Mouse (Mus musculus) 3134 (cell line): Measurements from ENCODE around the gene Sgta.
A peak's percentile ranks its signal among the peaks of the same experiment; 100 is the strongest.

Source experiments
- DNase-seq: peaks from one replicate; pipeline ENCODE4 v3.0.0-alpha.2; 2011; ENCODE audit warnings: low spot score; ENCODE audit not compliant: insufficient read length; ENCODE audit errors: extremely low read depth

The Sgta gene

GRCm38 (mm10) chr10:81021547-81022110, 38.4 kb downstream of the Sgta start:
- no peak for DNase-seq

- peak; percentile 61 for DNase-seq
Observed at GRCm38 (mm10) chr10:81020207-81020606, 39.8 kb downstream of the Sgta start.

DNA sequence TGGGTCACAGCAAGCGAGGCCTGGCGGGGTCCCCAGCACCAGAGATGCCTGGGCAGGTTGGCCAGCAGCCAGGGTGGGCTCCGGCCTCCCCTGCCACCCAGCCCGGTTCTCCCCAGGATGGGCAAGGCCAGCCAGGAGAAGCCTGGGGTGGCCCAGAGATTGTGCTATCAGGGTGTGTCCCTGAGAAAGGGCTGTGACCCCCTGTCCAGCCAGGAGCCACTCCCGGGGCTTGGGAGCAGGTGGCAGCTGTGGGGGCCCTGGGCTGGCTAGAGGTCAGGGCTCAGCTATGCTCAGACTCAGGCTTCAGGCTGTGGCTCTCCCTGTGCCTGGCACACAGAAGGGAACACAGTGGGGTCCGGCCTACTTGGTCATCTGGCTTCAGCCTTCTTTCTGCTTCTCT, 40.3 kb downstream of the Sgta start:
- DNase-seq: no peak

- no peak for DNase-seq
Observed at GRCm38 (mm10) chr10:81018326-81018725, 41.7 kb downstream of the Sgta start.

- DNase-seq: peak; percentile 70
Observed at GRCm38 (mm10) chr10:81016645-81017044, 43.3 kb downstream of the Sgta start.

- no peak for DNase-seq
Observed at GRCm38 (mm10) chr10:81015666-81016065, 44.3 kb downstream of the Sgta start.

GRCm38 (mm10) chr10:81014393-81015384, 45.3 kb downstream of the Sgta start, which contains the start of gene Gng7:
Gng7 (minus strand) TSS chr10:81014945.
- DNase-seq: peak; percentile 60

GRCm38 (mm10) chr10:81010851-81011250, 49.1 kb downstream of the Sgta start:
- no peak for DNase-seq

DNA sequence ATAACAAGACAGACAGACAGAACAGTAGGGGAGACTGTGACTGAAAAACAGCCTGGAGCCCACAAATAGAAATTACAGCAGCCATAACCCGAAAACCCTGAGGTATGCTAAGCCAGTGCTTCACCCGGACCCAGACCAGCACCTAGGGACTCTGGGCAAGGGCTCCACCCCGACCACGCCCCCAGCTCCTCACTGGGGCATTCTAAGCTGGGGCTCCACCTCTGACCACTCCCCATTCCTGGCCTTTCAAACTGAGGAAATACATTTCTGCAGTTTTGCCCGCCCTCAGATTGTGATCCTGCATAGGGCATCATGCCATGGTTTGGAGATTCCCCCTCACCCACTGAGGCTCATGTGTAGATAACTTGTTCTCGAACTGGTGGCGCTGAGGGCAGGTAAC, 52.7 kb downstream of the Sgta start:
- no peak for DNase-seq

- no peak for DNase-seq
Observed at GRCm38 (mm10) chr10:81006005-81006677, 53.8 kb downstream of the Sgta start.

DNA sequence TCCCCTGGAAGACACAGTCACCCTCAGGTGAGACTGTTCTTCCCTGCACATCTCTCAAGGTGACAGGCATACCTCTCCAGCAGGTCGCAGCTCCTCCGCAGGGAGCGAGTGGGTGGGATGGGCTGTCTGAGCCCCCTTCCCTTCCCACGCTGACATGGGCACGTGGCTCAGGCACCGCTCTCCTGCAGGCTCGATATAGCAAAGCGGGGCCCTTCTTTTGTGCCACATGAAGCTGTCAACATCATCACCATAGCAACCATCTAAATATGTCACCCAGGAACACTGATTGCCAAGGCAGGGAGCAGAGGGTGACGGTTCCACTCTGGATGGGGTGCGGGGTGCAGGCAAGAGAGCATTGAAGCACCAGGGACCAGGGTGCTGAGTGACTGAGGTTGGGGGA, 58.8 kb downstream of the Sgta start:
- no peak for DNase-seq

DNA sequence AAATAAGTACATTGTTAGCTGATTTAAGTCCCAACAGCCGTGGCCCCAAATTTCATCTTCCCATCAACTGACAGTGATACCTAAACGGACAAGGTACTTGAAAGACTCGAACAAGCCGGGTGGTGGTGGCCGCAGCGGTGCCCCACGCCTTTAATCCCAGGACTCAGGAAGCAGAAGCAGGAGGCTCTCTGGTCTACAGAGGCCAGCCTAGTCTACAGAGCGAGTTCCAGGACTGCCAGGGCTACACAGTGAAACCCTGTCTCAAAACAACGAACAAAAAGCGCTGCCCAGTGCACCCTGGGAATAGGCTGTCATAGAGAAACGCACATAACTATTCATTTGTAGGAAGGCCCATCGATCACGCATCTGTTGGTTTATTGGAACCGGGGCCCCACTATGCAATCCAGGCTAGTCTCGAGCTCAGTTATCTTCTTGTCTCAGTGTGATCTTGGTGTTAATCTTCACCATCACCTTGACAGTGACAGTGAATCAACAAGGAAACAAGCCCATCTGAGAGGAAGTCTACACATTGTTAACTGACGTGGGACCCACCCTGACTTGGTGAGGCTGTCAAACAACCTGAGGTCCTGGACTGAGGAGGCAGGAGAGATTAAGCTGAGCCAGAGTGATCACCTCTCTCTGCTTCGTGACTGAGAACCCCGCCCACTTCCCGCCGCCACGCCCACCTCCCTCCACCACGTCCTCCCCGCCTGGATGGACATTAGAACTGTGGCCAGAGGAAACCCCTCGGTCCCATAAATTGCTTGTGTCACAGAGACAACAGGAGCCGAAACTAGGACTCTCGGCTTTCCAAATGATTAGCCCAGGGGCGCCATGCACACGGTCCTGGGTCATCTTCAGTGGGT, 59.6 kb downstream of the Sgta start:
- no peak for DNase-seq

- peak; percentile 88 for DNase-seq
Observed at GRCm38 (mm10) chr10:80999362-81000196, 60.4 kb downstream of the Sgta start.

- DNase-seq: peak; percentile 62
Observed at GRCm38 (mm10) chr10:80998778-80999177, 61.2 kb downstream of the Sgta start.

GRCm38 (mm10) chr10:80998021-80998420, 62.0 kb downstream of the Sgta start:
- no peak for DNase-seq

GRCm38 (mm10) chr10:80997332-80997731, 62.6 kb downstream of the Sgta start:
- DNase-seq: no peak

- no peak for DNase-seq
Observed at GRCm38 (mm10) chr10:80996501-80996900, 63.5 kb downstream of the Sgta start.

- DNase-seq: peak; percentile 68
Observed at GRCm38 (mm10) chr10:80995091-80995632, 64.8 kb downstream of the Sgta start.

DNA sequence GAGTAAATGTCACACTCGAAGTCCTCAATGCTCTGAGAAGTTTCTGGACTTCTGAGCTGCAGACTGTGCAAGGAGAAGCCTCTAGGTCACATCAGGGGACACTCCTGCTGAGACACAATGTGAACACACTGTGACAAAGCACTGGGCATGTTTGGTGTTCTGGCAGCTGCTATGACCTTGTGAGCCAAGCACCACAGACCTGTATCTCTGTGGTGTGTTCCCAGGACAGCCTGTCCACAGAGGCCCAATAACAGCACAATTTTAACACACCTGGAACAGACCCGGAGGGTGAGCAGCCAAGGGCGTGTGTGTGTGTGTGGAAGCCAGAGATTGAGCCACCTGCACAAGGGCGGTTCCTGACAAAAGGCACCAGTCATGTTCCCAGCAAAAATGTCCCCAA, 65.4 kb downstream of the Sgta start:
- no peak for DNase-seq
